Mouse (Mus musculus) lung, adult 18-20 months (tissue): ENCODE measurements around the gene Grin3b.

Experiments
- DNase-seq, 2 experiments: peaks; one replicate each; pipeline ENCODE4 v3.0.0; 2022; ENCODE audit warnings: mixed read lengths in 2 of 2

Gene Grin3b

GRCm38 (mm10) chr10:79970415-79971182, at the start of gene Grin3b:
Grin3b (plus strand) TSS chr10:79970715.
- no peak for DNase-seq

GRCm38 (mm10) chr10:79920958-79921535, 49.5 kb upstream of the Grin3b start, which contains the start of gene R3hdm4:
R3hdm4 (minus strand) TSS chr10:79921208.
- no peak for DNase-seq

GRCm38 (mm10) chr10:79921572-79921971, 48.9 kb upstream of the Grin3b start:
- no peak for DNase-seq

- DNase-seq = peak; percentile 88 to 89
These were observed 45.3 kb upstream of the Grin3b start for GRCm38 (mm10) chr10:79924998-79925784.

- peak in 1 of 2 experiments; percentile 30 for DNase-seq
These were observed 44.6 kb upstream of the Grin3b start for GRCm38 (mm10) chr10:79925785-79926490.

GRCm38 (mm10) chr10:79926491-79927323, 43.8 kb upstream of the Grin3b start, which contains the start of gene Arid3a:
Arid3a (plus strand) TSS chr10:79927043.
- DNase-seq = peak; percentile 91 to 93

- peak; percentile 46 to 53 for DNase-seq
These were observed 43.0 kb upstream of the Grin3b start for GRCm38 (mm10) chr10:79927324-79928029.

GRCm38 (mm10) chr10:79928030-79928694, 42.4 kb upstream of the Grin3b start:
- DNase-seq = peak; percentile 50 to 68

GRCm38 (mm10) chr10:79928907-79929701, 41.4 kb upstream of the Grin3b start:
- DNase-seq = no peak

GRCm38 (mm10) chr10:79929967-79930825, 40.3 kb upstream of the Grin3b start:
- DNase-seq = no peak

GRCm38 (mm10) chr10:79930826-79931186, 39.7 kb upstream of the Grin3b start:
- no peak for DNase-seq

- DNase-seq = no peak
These were observed 38.7 kb upstream of the Grin3b start for GRCm38 (mm10) chr10:79931797-79932196.

- DNase-seq = peak; percentile 64 to 72
These were observed 37.8 kb upstream of the Grin3b start for GRCm38 (mm10) chr10:79932736-79933135.

- no peak for DNase-seq
These were observed 37.3 kb upstream of the Grin3b start for GRCm38 (mm10) chr10:79933145-79933679.

- DNase-seq = no peak
These were observed 36.7 kb upstream of the Grin3b start for GRCm38 (mm10) chr10:79933861-79934260.

- DNase-seq = peak; percentile 93 to 96
These were observed 36.2 kb upstream of the Grin3b start for GRCm38 (mm10) chr10:79934272-79934721.

GRCm38 (mm10) chr10:79934794-79935569, 35.5 kb upstream of the Grin3b start:
- DNase-seq = no peak
